Mouse (Mus musculus) liver, embryonic 14.5 days (tissue): ENCODE results near the gene Tprgl. TPM values are rescaled to one million over a fixed set of nuclear protein-coding genes. Genes with fewer than 3 reads are reported as not detected.

Source experiments
- ATAC-seq: fragments of 200-750 bp; cut with Nextera tagmentation; 2 replicates; pipeline ENCODE4 v1.8.0; 2017; ENCODE audit warnings: moderate number of reproducible peaks, mild to moderate bottlenecking, moderate library complexity; ENCODE audit not compliant: insufficient read depth
- DNase-seq, 3 experiments: peaks; one replicate each; pipeline ENCODE4 v3.0.0-alpha.2; 2012 to 2013; ENCODE audit warnings: low read depth in 3 of 3, low spot score in 3 of 3
- H3K27ac ChIP-seq: fragments of 300-500 bp; sonication (generic); 2 replicates; pipeline ENCODE4 v1.5.1; 2014; ENCODE audit warnings: moderate library complexity, mild to moderate bottlenecking, control low read depth, inconsistent platforms
- H3K27me3 ChIP-seq: fragments of 300-500 bp; sonication (generic); 2 replicates; pipeline ENCODE4 v1.6.1; 2014; ENCODE audit warnings: mild to moderate bottlenecking, low read length, moderate library complexity; ENCODE audit not compliant: control insufficient read depth, insufficient read depth
- H3K36me3 ChIP-seq: fragments of 300-500 bp; sonication (generic); replicated peaks from 2 replicates; pipeline ENCODE4 v1.6.1; 2014; ENCODE audit warnings: low read depth; ENCODE audit not compliant: control insufficient read depth, insufficient read depth
- H3K4me1 ChIP-seq, 2 experiments: fragments of 200-500 bp in 1 of 2; fragments of 300-500 bp in 1 of 2; sonication (generic) in 1 of 2; replicated peaks; 2 replicates each; pipeline ENCODE4 v1.6.1; 2012 to 2014; ENCODE audit warnings: antibody characterized with exemption in 1 of 2, inconsistent platforms in 1 of 2, low read length in 1 of 2; ENCODE audit not compliant: control insufficient read depth in 2 of 2, insufficient read depth in 2 of 2
- H3K4me2 ChIP-seq: fragments of 300-500 bp; sonication (generic); 2 replicates; pipeline ENCODE4 v1.6.1; 2014; ENCODE audit warnings: low read depth, mild to moderate bottlenecking, control low read depth, moderate library complexity
- H3K4me3 ChIP-seq, 2 experiments: fragments of 200-500 bp in 1 of 2; fragments of 300-500 bp in 1 of 2; sonication (generic) in 1 of 2; 2 replicates each; pipeline ENCODE4 v1.5.1; 2012 to 2014; ENCODE audit warnings: low read depth in 2 of 2, low read length in 2 of 2, mild to moderate bottlenecking in 2 of 2, control low read depth in 1 of 2, inconsistent platforms in 1 of 2, moderate library complexity in 1 of 2; ENCODE audit not compliant: insufficient read depth in 1 of 2
- H3K9ac ChIP-seq: fragments of 300-500 bp; sonication (generic); replicated peaks from 2 replicates; pipeline ENCODE4 v1.6.1; 2014; ENCODE audit warnings: mild to moderate bottlenecking, control low read depth, moderate library complexity
- H3K9me3 ChIP-seq: fragments of 300-500 bp; sonication (generic); 2 replicates; pipeline ENCODE4 v1.6.1; 2016; ENCODE audit warnings: low read length, mixed read lengths; ENCODE audit not compliant: control insufficient read depth
- CTCF ChIP-seq: IDR thresholded peaks from 2 replicates; pipeline ENCODE4 v1.5.1; 2016; ENCODE audit warnings: antibody characterized with exemption, low read depth, control low read depth
- EP300 ChIP-seq: IDR thresholded peaks from 2 replicates; pipeline ENCODE4 v1.6.1; 2016; ENCODE audit warnings: antibody characterized with exemption, low read depth
- WGBS: fragments of 180-500 bp; shearing (Covaris S2); extraction: QIAGEN DNeasy Blood & Tissue Kit; methylation state at CpG from one replicate; pipeline ENCODE4 v1.1.7; 2014; ENCODE audit not compliant: insufficient replicate concordance; 5-methylcytosine and 5-hydroxymethylcytosine counted together
- polyA plus RNA-seq, 2 experiments: library from polyadenylated mRNA; depleted of rRNA in 1 of 2; stranded (reverse) in 1 of 2; unstranded in 1 of 2; fragments of >200 nt; fragmentation: Nextera tagmentation in 1 of 2; extraction: Ambion mirVana in 1 of 2; gene quantifications; 2 replicates each; pipeline versions ENCODE4 v1.2.1 to v1.2.3; 2012 to 2014

Tprgl gene
- polyA plus RNA-seq, 2 experiments: 72.6 to 153 TPM

- ATAC-seq: no peak
- Histone ChIP-seq H3K4me1 (peaks cover 8 to 9% of the 10 kb centered on the region in 2 experiments), H3K4me2 (peak overlapping the region; percentile 77), H3K4me3 (peak overlapping the region in 1 of 2 experiments; percentile 82; a peak in 2 of 4 replicates), H3K9me3 (no peaks in the 10 kb centered on the region), H3K9ac (no peak overlapping the region), H3K36me3 (peaks cover 3% of the 10 kb centered on the region; the same call in 1 of the 2 replicates), H3K27me3 (peaks cover 55% of the 10 kb centered on the region), H3K27ac (no peak overlapping the region)
- WGBS: 3% methylated on average over 42 of the region's 42 CpGs
- TF ChIP-seq CTCF (no peak), EP300 (no peak)
- no peak for DNase-seq
Observed at GRCm38 (mm10) chr4:154141009-154141867, 19.2 kb downstream of the Tprgl start.

DNA sequence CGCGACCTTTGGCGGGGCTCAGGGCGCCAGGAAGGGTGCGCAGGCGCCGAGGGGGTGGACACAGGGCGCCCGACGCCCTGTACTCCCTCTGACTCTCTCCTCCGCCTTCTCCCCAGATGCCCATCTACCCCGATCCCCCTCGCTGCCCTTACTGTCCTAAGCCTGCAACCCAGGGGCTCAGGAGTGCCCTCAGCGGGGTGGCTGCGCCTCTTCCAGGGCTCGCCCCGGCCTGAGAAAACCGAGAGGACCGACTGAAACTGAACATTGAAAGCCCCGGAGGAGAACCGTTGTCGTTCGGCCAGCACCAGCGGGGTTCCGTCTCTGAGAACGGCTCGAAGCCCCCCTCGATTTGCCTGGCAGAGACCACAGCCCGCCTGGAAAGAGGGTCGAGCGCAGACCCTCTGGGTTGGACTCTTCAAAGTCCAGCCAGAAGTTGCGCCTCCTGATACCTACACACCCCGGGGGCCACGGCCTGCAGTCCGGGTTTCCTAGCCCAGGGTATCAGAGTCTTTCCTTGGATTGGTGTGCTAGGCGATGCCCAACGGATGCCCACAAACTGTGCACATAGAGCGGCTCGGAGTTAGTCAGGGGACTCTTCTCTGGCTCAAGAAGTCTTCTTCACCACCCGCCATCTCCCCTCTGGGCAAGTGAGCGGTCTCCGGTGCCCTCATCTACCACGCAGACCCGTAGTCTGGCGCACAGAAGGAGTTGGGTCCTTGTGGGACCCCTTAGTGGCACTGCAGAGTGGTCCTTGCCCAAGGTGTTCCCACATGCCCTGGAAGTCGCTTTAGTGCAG, 20.1 kb downstream of the Tprgl start:
- ATAC-seq: no peak
- peaks cover 8 to 9% of the 10 kb centered on the region in 2 experiments for H3K4me1 ChIP-seq
- 3% methylated on average over 42 of the region's 46 CpGs for WGBS
- peak overlapping the region; percentile 45 for H3K4me2 ChIP-seq
- no peak for TF ChIP-seq CTCF
- H3K9me3 ChIP-seq: no peaks in the 10 kb centered on the region
- H3K27ac ChIP-seq: no peak overlapping the region
- H3K9ac ChIP-seq: no peak overlapping the region
- H3K27me3 ChIP-seq: peaks cover 56% of the 10 kb centered on the region
- H3K36me3 ChIP-seq: no peaks in the 10 kb centered on the region
- no peak for DNase-seq
- peak overlapping the region in 1 of 2 experiments; percentile 38; a peak in 2 of 4 replicates for H3K4me3 ChIP-seq

GRCm38 (mm10) chr4:154140182-154140212, 20.5 kb downstream of the Tprgl start, which contains the start of gene Trp73:
Trp73 (minus strand) TSS chr4:154140208.
- TF ChIP-seq CTCF (no peak), EP300 (no peak)
- no peak for ATAC-seq
- DNase-seq: no peak
- Histone ChIP-seq H3K27ac (no peak within 1 kb of the TSS), H3K4me3 (peak within 1 kb of the TSS in 1 of 2 experiments; percentile 38; a peak in 2 of 4 replicates), H3K27me3 (peaks cover 58% of the 10 kb centered on the region), H3K4me1 (peaks cover 8 to 9% of the 10 kb centered on the region in 2 experiments), H3K9ac (no peak within 1 kb of the TSS), H3K9me3 (no peaks in the 10 kb centered on the region), H3K4me2 (peak within 1 kb of the TSS; percentile 45), H3K36me3 (no peaks in the 10 kb centered on the region)
- 0% methylated on average over 4 of the region's 4 CpGs for WGBS

DNA sequence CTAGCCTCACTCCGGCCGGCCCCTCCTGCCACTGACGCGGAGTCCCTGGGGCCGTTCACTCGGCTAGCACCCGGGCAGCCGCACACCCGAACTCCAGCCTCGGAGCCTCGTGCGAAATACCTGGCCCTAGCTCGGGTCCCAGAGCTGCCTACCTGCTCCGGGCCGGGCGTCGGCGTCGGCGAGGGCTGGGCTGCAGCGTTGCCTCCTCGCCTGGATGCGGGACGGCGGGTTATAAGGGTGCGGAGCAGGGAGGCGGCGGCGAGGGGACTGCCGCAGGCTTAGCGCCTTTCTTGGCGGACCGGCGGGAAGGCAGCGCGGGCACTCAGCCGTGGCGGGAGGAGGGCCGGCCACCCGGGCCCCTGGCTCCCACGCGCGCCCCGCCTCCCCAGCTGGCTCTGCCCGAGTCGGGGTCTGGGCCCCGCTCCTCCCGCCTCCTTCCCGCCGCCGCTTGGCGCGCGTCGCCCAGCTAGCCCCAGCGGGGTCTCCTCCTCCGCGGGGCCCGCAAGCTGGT, 20.7 kb downstream of the Tprgl start:
- ATAC-seq (no peak), DNase-seq (no peak)
- WGBS: 2% methylated on average over 36 of the region's 59 CpGs
- H3K27me3 ChIP-seq: peaks cover 58% of the 10 kb centered on the region
- no peaks in the 10 kb centered on the region for H3K36me3 ChIP-seq
- no peak overlapping the region for H3K27ac ChIP-seq
- H3K4me2 ChIP-seq: peak overlapping the region; percentile 45
- TF ChIP-seq CTCF: no peak
- peaks cover 8 to 9% of the 10 kb centered on the region in 2 experiments for H3K4me1 ChIP-seq
- H3K9ac ChIP-seq: no peak overlapping the region
- H3K9me3 ChIP-seq: no peaks in the 10 kb centered on the region
- H3K4me3 ChIP-seq: peak overlapping the region in 1 of 2 experiments; percentile 38; a peak in 2 of 4 replicates

GRCm38 (mm10) chr4:154137139-154137538, 23.3 kb downstream of the Tprgl start:
- 44% methylated on average over 5 of the region's 5 CpGs for WGBS

More at GRCm38 (mm10) chr4:154137139-154137538, 23.3 kb downstream of the Tprgl start:
- H3K36me3 ChIP-seq: no peaks in the 10 kb centered on the region
- no peak overlapping the region for H3K9ac ChIP-seq
- H3K4me3 ChIP-seq: no peak overlapping the region
- no peak overlapping the region for H3K4me2 ChIP-seq
- no peak for DNase-seq
- no peak for ATAC-seq
- H3K9me3 ChIP-seq: no peaks in the 10 kb centered on the region
- no peaks in the 10 kb centered on the region for H3K4me1 ChIP-seq
- H3K27me3 ChIP-seq: peaks cover 71% of the 10 kb centered on the region
- no peak for TF ChIP-seq EP300
- TF ChIP-seq CTCF: no peak
- H3K27ac ChIP-seq: no peak overlapping the region
